Mouse (Mus musculus) megakaryocyte, embryonic 14.5 days (primary cell): ENCODE data around the gene Foxc2. TPM values are rescaled to one million over a fixed set of nuclear protein-coding genes. Genes with fewer than 3 reads are reported as not detected.

Source experiments
- H3K27me3 ChIP-seq: replicated peaks from 2 replicates; pipeline ENCODE3; 2012; ENCODE audit warnings: inconsistent platforms
- H3K36me3 ChIP-seq: replicated peaks from 2 replicates; pipeline ENCODE3; 2012; ENCODE audit warnings: low read length, inconsistent platforms, mixed read lengths
- H3K4me1 ChIP-seq: 2 replicates; pipeline ENCODE4 v1.6.1; 2012; ENCODE audit warnings: inconsistent platforms
- H3K4me3 ChIP-seq: replicated peaks from 2 replicates; pipeline ENCODE3; 2012; ENCODE audit warnings: moderate library complexity, mild to moderate bottlenecking, inconsistent platforms
- H3K9me3 ChIP-seq: 2 replicates; pipeline ENCODE4 v1.6.1; 2012; ENCODE audit warnings: inconsistent platforms
- FLI1 ChIP-seq: IDR thresholded peaks from 2 replicates; pipeline ENCODE4 v1.6.1; 2012; ENCODE audit warnings: low read length, inconsistent platforms, mixed read lengths
- GATA1 ChIP-seq: IDR thresholded peaks from 3 replicates; pipeline ENCODE4 v1.6.1; 2012; ENCODE audit warnings: mixed read lengths, low read length, inconsistent platforms, borderline replicate concordance
- polyA plus RNA-seq: library from polyadenylated mRNA; stranded (reverse); fragments of >175 nt; gene quantifications from 2 replicates; pipeline ENCODE4 v1.2.3, GENCODE M21; 2012; ENCODE audit warnings: low replicate concordance; ENCODE audit not compliant: insufficient read depth

The Foxc2 gene
- polyA plus RNA-seq, 1 experiment, result 0.06 TPM

- Histone ChIP-seq H3K9me3 (no peaks in the 10 kb centered on the region), H3K27me3 (peaks cover 99% of the 10 kb centered on the region), H3K36me3 (no peaks in the 10 kb centered on the region), H3K4me3 (no peak overlapping the region), H3K4me1 (peaks cover 12% of the 10 kb centered on the region)
- TF ChIP-seq FLI1, result no peak
- no peak for TF ChIP-seq GATA1
Measured at GRCm38 (mm10) chr8:121079201-121079600, 36.8 kb upstream of the Foxc2 start.

- Histone ChIP-seq H3K4me1 (peaks cover 19% of the 10 kb centered on the region), H3K9me3 (no peaks in the 10 kb centered on the region), H3K36me3 (no peaks in the 10 kb centered on the region), H3K4me3 (no peak overlapping the region), H3K27me3 (peaks cover 99% of the 10 kb centered on the region)
- TF ChIP-seq GATA1 (no peak), FLI1 (no peak)
Measured at GRCm38 (mm10) chr8:121079944-121080343, 36.0 kb upstream of the Foxc2 start.

- Histone ChIP-seq H3K27me3 (peaks cover 99% of the 10 kb centered on the region), H3K36me3 (no peaks in the 10 kb centered on the region), H3K4me3 (no peak overlapping the region), H3K9me3 (no peaks in the 10 kb centered on the region), H3K4me1 (peaks cover 21% of the 10 kb centered on the region)
- TF ChIP-seq GATA1 (no peak), FLI1 (no peak)
Measured at GRCm38 (mm10) chr8:121080361-121081090, 35.4 kb upstream of the Foxc2 start.

- no peak overlapping the region for H3K4me3 ChIP-seq
- H3K9me3 ChIP-seq, result no peaks in the 10 kb centered on the region
- no peaks in the 10 kb centered on the region for H3K36me3 ChIP-seq
- H3K4me1 ChIP-seq, result peaks cover 21% of the 10 kb centered on the region
- TF ChIP-seq GATA1 (no peak), FLI1 (no peak)
- peaks cover 99% of the 10 kb centered on the region for H3K27me3 ChIP-seq
Measured at GRCm38 (mm10) chr8:121081398-121081797, 34.6 kb upstream of the Foxc2 start.

GRCm38 (mm10) chr8:121082218-121083092 is 33.5 kb upstream of the Foxc2 start:
- TF ChIP-seq GATA1 (no peak), FLI1 (no peak)
- Histone ChIP-seq H3K36me3 (no peaks in the 10 kb centered on the region), H3K4me1 (peaks cover 21% of the 10 kb centered on the region), H3K27me3 (peaks cover 99% of the 10 kb centered on the region), H3K4me3 (no peak overlapping the region), H3K9me3 (no peaks in the 10 kb centered on the region)

GRCm38 (mm10) chr8:121083093-121083935 is 32.7 kb upstream of the Foxc2 start:
- Histone ChIP-seq H3K36me3 (no peaks in the 10 kb centered on the region), H3K27me3 (peaks cover 99% of the 10 kb centered on the region), H3K9me3 (no peaks in the 10 kb centered on the region), H3K4me1 (peaks cover 18% of the 10 kb centered on the region), H3K4me3 (peak overlapping the region; percentile 83)
- TF ChIP-seq GATA1 (no peak), FLI1 (no peak)

- peaks cover 18% of the 10 kb centered on the region for H3K4me1 ChIP-seq
- H3K36me3 ChIP-seq, result no peaks in the 10 kb centered on the region
- H3K4me3 ChIP-seq, result peak overlapping the region; percentile 83
- H3K9me3 ChIP-seq, result no peaks in the 10 kb centered on the region
- TF ChIP-seq GATA1 (no peak), FLI1 (no peak)
- H3K27me3 ChIP-seq, result peaks cover 99% of the 10 kb centered on the region
Measured at GRCm38 (mm10) chr8:121083936-121084209, 32.1 kb upstream of the Foxc2 start.

GRCm38 (mm10) chr8:121084210-121084951 is 31.6 kb upstream of the Foxc2 start, which contains the start of gene Foxf1:
TSS of gene Foxf1 (plus strand) at chr8:121084386.
- no peaks in the 10 kb centered on the region for H3K36me3 ChIP-seq
- no peaks in the 10 kb centered on the region for H3K9me3 ChIP-seq
- H3K4me1 ChIP-seq, result peaks cover 18% of the 10 kb centered on the region
- TF ChIP-seq GATA1, result no peak
- no peak for TF ChIP-seq FLI1
- peak within 1 kb of the TSS; percentile 83 for H3K4me3 ChIP-seq
- H3K27me3 ChIP-seq, result peaks cover 99% of the 10 kb centered on the region

- Histone ChIP-seq H3K4me3 (peak overlapping the region; percentile 42), H3K27me3 (peaks cover 99% of the 10 kb centered on the region)
Measured at GRCm38 (mm10) chr8:121085011-121085410, 31.0 kb upstream of the Foxc2 start.

More at GRCm38 (mm10) chr8:121085011-121085410, 31.0 kb upstream of the Foxc2 start:
- H3K9me3 ChIP-seq, result no peaks in the 10 kb centered on the region
- TF ChIP-seq FLI1 (no peak), GATA1 (no peak)
- no peaks in the 10 kb centered on the region for H3K36me3 ChIP-seq
- H3K4me1 ChIP-seq, result peaks cover 18% of the 10 kb centered on the region
